Mouse (Mus musculus) natural killer cell, adult 2 months (primary cell): ENCODE results near the gene Olfr860.
"Not testable (repeated sequence)": the region's sequence is repeated elsewhere in the genome, so short reads cannot be mapped to it uniquely, and the experiment has no call there.

Source experiments
- DNase-seq, 2 experiments: peaks; one replicate each; pipeline ENCODE4 v3.0.0; 2022; ENCODE audit warnings: low spot score in 2 of 2

The Olfr860 gene

DNA sequence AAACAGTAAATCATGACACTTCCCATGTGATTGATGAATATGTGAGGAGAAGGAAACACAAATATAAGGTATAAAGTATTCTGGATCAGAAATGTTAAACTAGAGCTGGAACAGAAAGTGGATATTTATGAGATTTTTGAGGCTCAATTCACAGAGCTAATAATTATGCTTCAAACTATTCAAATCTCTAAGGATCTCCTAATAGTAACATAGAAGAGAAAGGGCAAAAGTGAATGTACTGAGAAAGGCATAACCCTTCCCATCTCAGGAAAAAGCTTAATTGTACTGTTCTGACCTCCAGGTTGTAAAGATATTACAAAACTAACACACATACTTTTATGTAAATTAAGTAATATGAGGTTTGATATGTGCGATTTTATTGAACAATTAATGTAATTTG is at the start of gene Olfr860:
Gene Olfr860, minus strand, starts transcription at position 101 of the 400 bp plus-strand sequence.
- DNase-seq, result no peak

DNA sequence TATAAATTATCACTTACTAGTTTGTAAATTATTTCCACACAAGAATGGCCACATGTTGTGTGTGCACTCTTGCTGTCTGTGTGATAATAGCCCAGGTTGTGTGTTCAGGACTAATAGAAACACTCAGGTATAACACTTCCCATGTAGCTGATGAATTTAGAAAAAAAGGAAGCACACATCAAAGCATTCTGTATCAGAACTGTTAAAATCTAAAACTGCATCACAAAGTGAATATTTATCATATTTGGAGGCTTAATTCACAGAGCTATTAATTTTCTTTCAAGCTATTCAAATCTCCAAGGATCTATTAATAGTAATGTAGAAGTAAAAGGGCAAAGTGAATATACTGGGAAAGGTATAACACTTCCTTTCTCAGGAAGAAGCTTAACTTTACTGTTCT is 38.4 kb upstream of the Olfr860 start, which contains the start of gene Olfr862:
Gene Olfr862, minus strand, starts transcription at position 101 of the 400 bp plus-strand sequence.
- DNase-seq, result no peak

DNA sequence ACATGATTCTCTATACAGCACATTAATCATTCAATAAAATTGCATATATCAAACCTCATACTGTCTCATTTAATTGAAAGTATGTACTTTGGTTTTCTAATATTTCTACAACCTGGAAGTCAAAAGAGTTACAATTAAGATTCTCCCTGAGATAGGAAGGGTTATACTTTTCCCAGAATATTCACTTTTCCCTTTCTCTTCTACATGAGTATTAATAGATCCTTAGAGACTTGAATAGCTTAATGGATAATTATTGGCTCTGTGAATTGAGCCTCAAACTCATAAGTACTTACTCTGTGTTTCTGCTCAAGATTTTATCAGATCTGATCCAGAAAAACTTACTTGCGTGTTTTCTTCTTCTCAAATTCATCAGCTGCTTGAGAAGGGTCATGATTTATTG is 44.9 kb downstream of the Olfr860 start, which contains the start of gene Olfr859:
Gene Olfr859, plus strand, starts transcription at position 301 of the 400 bp plus-strand sequence.
- DNase-seq, result not testable (repeated sequence)

GRCm38 (mm10) chr9:19803000-19803399 is 46.5 kb downstream of the Olfr860 start:
- DNase-seq, result no peak
